Mouse (Mus musculus): ENCODE results near the gene Islr2. TPM values are rescaled to one million over a fixed set of nuclear protein-coding genes. Genes with fewer than 3 reads are reported as not detected.
A peak's percentile ranks its signal among the peaks of the same experiment; 100 is the strongest.
"Not testable (repeated sequence)": the region's sequence is repeated elsewhere in the genome, so short reads cannot be mapped to it uniquely, and the experiment has no call there.

Gene Islr2
- total RNA-seq (2021) = 1 to 10 TPM; 2.3 to 3.3 TPM
- long read RNA-seq, experiment 1, partial matches to known transcripts = 0 of 2 reads
- long read RNA-seq, experiment 1, other reads (novel, unspliced or antisense) = 2 of 2 reads
- long read RNA-seq, experiment 2 = 0 reads

- peak; percentile 80 to 87 for DNase-seq
Observed at GRCm38 (mm10) chr9:58203516-58204447, at the start of gene Islr2, which contains the start of gene Islr. Islr2 (minus strand) TSS chr9:58204319. Islr (minus strand) TSS chr9:58204306.

DNA sequence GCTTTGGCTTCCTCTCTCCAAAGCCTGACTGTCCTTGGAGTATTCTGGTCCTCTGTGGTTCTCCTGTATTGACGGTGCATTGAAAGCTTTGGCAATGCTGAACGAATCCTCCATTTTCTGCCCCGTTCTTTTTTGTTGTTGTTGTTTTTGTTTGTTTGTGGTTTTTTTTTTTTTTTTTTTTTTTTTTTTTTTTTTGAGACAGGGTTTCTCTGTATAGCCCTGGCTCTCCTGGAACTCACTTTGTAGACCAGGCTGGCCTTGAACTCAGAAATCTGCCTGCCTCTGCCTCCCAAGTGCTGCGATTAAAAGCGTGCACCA lies 49.6 kb upstream of the Islr2 start:
- not testable (repeated sequence) for DNase-seq

DNA sequence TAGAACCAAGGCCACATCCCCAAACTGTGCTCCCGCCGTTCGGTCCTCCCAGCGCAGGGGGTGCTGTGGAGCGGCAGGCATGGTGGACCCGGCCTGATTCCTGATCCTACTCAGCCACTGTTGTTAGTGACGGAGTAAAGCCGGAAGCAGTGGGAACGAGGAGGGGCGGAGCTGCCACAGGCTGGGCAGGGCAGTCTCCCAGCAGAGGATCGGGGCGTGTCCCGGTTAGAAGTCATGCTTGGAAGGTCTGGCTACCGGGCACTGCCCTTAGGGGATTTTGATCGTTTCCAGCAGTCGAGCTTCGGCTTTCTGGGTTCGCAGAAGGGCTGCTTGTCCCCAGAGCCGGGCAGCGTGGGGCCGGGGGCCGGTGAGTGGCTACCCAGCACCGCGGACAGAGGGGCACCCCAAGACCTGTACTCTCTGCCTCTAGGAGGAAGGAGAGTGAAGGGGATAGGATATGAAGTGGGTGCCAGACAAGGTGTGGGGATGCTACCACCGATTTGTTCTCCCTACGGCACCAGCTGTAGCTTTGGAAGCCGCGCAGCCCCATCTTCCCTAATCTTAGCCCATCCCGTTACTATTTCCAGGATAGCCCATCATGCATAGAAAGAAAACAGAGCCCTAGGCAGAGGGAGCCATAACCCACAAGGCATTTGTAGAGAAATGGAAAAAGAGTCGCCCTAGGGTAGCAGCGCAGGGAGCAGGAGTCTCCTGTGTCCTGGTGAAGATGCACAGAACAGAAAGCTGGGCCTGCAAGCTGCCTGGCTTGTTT lies 49.1 kb upstream of the Islr2 start, which contains the start of gene Stoml1:
Gene Stoml1 (plus strand): TSS at position 132 of the 772 bp plus-strand sequence.
- DNase-seq = peak; percentile 97

GRCm38 (mm10) chr9:58250730-58251129 lies 46.6 kb upstream of the Islr2 start:
- not testable (repeated sequence) for DNase-seq

GRCm38 (mm10) chr9:58250322-58250721 lies 46.2 kb upstream of the Islr2 start:
- no peak for DNase-seq

DNA sequence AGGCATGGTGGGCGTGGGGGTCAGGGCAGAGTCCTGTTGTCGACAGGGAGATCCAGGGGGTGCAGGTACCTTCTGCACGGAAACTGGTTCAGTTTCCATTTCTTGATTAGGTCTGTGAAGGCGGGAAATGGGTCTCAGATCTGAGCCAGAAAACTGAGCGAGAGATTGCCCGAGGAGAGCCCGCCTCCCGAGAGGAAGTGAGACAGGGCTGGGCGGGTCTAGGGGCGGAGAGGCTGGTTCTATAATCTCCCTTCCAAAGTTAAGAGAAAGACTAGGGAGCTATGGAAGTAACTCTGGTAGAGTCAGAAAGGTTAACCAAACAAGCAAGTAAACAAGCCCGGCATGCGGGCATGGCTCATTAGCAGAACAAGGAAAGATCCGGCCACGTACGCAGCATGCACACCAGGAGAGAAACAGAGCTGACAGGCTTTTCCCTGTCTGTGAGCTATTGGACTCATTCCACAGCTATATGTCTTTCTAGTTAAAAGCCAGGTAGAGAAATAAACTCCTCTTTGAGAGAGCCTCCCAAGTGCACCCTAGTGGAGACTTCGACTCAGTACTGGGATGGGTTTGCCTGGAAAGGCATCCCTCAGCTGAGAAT lies 45.6 kb upstream of the Islr2 start, which contains the start of gene Pml:
Gene Pml (minus strand): TSS at position 195 of the 601 bp plus-strand sequence.
- DNase-seq = peak; percentile 89 to 92

GRCm38 (mm10) chr9:58248746-58249413 lies 44.8 kb upstream of the Islr2 start:
- DNase-seq = peak in 1 of 2 experiments; percentile 22

DNA sequence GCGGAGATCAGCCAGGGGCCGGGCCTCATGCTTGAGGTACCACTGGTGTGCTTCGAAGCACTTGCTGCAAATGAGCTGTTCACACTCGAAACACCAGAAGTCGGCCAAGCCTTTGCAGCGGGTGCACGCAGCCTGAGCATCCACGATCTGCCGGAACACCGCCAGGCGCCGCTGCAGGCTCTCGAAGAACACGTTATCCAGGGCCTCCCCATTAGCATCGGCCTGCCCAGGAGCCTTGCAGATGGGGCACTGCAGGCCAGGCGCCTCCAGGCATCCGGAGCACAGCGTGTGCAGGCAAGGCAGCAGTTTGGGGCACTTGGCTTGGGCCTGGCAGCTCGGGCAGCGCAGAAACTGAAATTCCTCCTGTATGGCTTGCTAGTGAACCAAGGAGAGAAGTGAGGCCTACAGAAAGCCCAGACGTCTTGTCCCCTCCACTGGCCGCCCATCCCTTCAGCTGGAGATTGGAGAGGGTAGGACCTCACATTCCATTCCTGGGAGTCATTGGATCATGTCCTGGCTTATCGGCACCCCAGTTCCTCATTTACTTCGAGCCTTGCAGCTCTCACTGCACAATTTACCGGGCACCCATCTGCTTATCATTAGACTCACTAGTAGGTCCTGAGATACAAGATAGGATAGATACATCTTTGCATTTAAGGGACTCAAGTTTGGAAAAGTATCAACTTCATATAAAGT lies 43.1 kb upstream of the Islr2 start:
- DNase-seq = peak; percentile 86 to 91

DNA sequence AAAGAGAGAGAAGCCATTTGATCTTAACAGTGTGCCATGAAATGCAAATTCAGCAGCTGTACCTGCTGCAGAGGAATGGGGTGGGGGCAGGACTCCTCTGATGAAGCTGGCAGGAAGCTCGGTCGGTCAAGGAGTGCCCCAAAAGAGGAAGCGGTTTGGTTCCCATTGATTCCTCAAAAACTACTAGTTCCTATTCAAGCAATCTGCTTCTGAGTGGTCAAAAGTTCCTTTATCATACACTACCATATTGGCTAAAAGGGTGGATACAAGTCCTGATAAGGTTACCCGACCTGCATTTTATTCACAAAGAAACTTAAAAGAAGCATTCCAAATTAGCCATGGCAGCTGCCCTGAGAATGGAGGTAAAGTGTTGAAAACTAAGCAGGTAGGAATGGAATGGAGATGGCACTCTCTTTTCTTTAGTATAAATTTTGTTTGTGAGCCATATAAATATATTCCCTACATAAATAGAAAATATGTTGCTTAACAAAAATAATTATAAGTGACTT lies 42.0 kb upstream of the Islr2 start:
- DNase-seq = no peak

- DNase-seq = no peak
Observed at GRCm38 (mm10) chr9:58243696-58244095, 39.6 kb upstream of the Islr2 start.

DNA sequence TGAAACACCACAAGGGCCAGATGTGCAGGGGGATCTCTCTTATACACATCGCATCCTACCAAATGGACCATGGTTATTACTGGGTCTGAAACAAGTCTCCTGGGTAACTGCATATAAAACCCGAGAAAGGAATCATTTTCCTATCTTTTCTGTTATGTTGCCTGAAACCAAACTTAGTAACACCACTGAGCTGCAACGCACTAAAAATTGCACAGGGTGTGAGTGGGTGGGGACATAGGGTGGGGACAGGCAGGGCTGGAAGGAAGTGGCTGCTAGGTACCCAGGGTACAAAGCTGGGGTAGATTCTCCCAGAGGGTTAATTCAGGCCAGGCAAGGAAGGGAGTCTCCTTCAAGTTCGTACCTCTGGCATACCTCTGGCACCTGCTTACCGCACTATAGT lies 38.6 kb upstream of the Islr2 start:
- no peak for DNase-seq

DNA sequence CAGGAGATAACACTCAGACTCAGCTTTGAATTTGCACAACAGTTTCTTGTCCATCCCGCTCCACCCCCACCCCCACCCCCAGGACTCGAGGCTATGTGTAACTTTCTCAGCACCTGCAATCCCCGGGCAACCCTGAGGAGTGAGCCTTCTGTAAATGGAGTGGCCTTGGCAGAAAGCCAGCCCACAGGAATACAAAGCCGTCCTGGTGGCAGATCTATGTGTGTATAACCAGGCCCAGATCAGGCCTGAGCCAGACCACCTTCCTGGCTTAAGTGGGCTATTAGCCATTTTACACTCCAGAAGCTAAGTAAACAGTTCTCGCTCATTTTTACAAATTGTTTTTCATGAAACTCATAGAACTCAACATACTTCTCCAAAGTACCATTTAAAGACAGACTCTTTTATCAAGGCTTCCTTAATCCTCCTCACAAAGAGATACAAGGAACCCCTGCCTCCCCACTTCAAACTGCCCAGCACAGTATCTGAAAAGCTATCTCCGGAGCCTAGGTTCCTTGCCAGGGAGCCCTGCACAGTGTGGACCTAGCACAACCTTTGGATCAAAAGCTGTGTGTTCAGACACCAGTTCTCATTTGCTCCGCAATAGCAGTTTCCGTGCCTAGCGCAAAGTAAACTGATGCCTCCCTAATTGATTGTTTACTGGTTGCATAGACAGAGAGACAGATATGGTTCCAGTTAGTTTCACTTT lies 37.8 kb upstream of the Islr2 start:
- peak; percentile 73 to 77 for DNase-seq

DNA sequence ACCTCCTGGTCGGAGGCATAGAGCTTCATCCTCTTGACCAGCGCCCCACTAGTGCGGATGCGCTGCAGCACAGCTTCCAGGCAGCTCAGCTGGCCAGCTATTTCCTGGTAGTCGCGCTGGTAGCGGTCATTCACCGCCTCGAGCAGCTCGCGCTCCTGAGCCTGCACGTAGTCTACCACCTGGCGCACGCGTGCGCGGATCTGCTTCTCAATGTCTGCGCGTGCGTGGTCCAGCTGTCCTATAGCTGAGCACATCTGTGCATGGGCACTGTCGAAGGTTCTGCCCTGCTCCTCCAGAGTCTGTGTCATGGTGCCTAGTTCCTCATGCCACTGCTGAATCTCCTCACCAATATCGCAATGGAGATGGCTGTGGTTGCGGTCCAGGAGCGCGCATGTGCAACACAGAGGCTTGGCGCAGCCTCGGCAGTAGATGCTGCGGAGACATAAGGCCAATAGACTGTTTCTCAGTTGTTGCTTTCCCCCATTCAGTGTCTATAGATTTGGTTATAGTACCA lies 30.4 kb upstream of the Islr2 start:
- DNase-seq = no peak

- DNase-seq = no peak
Observed at GRCm38 (mm10) chr9:58232374-58232773, 28.3 kb upstream of the Islr2 start.

DNA sequence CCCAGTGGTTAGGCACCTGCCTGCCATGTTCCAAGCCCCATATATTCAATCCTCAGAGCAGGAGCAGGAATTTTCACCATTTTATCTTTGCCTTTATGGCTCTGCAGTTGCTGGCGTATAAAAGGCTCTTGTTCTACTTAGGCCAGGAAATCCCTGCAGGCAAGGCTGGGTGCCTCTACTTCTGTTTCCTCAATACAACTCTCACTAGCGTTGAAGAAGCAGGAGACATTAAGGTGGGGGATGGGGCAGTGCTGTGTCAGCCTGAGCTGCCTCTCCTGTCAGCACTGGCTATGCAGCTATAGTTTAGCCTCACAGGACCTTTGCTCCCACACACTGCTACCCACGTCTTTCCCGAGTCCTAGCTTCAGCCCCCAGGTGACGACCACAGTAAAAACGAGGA lies 27.6 kb upstream of the Islr2 start:
- no peak for DNase-seq

DNA sequence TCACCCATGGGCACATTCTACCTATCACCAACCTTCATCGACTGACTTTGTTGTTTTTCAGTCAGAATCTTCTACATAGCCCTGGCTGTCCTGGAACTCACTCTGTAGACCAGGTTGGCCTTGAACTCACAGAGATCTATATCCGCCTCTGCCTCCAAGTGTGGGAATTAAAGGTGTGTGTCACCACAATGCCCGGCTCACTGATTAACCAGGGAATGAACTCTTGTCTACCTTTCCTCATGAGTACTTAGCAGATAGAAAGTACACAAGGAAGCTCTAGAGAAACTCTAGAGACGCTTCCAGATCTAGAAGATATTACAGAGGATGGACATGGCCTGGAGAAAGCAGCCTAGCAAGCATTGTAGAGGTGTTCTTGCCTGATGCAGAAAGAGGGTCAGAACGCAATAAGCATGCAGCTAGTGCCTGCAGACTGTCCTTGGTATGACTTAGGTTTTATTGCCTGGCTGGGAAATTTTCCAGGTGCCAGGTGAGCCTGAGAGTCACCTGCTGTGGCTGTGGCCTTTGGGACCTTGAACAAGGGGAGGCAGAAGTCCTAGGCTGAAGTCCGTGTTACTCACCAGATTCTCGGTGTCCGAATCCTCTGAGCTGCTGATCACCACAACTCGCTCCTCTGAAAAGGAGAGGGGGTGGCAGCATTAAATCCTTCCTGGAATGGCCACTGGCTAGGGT lies 24.8 kb upstream of the Islr2 start:
- DNase-seq = no peak

DNA sequence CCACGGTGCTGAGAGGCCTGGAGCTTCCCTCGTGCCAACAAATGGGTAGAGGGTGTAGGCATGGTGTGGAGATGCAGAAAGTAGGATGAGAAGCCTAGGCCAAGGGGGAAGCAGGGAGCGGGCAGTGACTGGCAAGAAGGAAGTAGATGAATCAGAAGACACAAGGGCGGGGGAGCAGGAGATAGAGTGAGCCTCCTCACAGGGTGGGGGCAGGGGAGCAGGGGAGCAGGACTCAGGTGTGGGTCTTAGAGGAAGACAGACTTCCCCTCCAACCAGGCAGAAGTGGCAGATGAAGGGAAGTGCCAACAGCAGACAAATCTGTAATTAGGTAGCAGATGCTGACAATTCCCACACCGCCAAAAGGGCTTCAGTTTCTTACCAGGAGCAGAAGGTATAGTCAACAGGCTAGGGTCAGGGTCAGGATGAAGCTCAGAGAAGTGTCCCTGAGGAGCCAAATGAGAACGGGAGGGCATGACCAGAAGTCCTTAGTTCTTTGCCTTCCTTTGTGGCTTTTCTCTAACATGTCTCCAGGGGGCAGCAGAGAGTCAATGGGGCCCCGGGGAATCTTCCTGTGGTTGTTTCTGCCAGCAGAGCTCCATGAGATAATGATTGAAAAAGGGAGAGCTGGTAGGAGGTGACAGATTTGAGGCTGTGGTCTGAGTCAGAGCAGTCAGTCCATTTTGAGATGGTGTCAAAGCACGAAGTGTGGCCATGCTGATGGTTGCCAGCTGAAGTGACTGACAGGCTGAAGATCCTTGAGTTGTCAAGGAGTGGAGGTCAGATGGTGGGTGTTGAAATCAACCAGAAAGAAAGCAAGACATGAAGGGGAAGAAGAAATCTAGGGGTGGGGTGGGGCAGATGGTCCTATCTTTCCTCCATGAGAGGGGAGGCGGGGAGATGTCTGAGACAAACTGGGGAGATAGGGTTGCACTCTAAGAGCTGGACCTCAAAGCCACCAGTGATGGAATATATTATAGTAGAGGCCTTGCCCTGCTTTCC lies 22.1 kb upstream of the Islr2 start:
- peak; percentile 64 to 75 for DNase-seq

- no peak for DNase-seq
Observed at GRCm38 (mm10) chr9:58224356-58224755, 20.2 kb upstream of the Islr2 start.

Data from adrenal gland, postnatal 36 days (tissue).